Mouse (Mus musculus) kidney, postnatal 4 days (tissue): ENCODE data around the gene Ier3.

Experiments
- DNase-seq, 2 experiments: peaks; one replicate each; pipeline ENCODE4 v3.0.0; 2021; ENCODE audit warnings: mixed read lengths in 2 of 2

Ier3 gene

GRCm38 (mm10) chr17:35821439-35822430 is at the start of gene Ier3:
TSS of gene Ier3 (plus strand) at chr17:35821684.
- DNase-seq = peak; percentile 90 to 93

DNA sequence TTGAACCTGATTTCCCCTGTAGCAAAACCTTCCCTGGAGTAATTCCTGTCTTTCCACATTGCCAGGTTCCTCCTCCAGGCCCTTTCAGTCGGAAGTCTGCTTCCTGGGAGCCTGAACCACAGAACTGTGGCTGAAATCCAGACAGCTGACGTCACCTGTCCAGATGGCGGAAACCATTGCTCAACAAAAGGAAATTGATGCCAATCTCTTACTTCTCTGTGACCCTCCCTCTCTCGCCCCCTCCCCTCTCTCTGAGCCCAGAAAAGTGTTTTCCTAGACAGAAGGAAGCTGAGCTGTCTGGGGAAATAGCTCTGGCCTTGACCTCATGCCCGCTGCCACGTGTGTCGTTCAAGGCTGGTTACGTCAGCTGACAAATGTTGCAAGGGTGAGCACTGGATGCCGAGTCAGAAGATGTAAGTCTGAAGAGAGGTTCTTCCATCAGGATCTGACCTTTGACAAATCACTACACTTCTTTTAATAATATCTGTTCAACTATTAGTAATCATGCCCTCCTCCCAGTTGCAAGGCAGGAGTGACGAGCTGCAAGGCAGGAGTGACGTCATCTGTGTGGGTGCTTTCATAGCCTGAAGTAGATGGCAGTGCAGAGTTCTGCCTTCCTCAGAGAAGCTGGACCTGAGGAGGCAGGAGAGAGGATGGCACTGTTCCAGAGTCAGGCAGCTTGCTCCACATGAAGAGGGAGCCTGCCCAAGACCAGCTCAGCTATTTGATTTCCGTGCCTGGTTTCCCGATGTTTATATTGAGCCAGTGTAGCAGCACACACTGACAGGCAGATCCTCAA is 44.5 kb upstream of the Ier3 start:
- peak; percentile 67 to 80 for DNase-seq

DNA sequence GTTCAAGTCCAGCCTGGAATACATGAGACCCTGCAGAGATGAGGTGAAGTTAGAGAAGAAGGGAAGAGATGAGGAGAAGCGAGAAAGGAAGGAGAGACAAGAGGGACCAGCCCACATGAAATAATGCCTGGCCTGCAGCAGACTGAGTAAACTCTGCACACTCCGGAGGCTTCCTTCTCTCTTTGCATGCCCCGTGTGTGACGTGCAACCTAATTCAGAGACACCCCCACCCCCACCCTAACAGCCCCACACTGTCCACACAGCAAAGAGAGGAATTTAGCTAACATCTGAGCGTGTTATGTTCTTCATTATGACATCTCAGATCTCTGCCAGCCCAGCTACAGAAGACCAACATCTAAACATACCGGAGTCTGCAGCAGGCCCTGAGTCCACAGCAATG is 42.5 kb upstream of the Ier3 start:
- no peak for DNase-seq

DNA sequence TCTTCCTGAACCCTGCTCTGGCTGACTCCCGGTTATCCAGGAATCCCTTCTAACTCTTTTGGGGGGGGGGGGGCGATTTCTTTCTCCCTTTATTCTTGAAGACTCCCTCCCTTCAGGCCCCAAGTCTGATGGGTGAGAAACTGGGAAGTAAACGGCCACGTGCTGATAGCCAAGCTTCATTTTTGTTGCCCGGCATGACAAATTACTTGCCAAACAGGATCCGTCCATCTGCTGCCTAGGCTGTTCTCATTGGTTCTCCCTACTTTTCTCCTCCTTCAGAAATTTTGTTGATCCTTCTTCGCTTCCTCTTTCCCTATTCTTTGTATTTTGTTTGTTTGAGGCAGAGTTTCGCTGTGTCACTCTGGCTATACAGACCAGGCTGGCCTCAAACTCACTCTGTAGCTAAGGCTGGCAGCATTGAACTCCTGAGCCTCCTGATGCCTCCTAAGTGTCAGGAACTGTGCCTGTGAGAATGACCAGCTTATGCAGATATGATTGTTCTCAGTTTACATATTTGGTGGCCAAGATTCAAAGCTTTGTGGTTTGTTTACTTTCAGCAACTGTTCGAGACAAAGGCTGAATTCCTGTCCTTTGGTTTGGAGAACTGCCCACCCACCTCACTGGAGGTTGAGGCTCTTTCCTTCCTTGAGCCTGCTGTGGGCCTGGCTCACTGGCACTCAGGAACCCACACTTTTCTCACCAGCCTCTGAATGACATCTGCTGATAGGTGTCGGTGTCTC is 41.8 kb upstream of the Ier3 start:
- no peak for DNase-seq

DNA sequence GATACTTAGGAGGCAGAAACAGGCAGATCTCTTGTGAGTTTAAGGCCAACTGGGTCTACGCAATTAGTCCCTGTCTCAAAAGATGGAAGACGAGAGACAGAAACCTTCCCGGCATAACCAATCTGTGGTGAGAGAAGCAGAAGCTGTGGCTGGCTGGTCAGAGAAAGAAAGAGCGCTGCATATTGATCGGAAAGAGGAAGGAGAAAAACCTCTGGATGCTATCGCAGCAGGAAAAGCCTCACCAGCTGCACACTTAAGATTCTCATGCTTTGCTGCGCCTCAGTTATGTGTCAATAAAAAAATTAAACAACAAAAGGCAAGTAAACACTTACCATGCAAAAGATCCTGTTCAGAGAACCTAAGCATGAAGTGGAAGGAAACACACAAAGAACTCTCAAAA is 41.1 kb upstream of the Ier3 start:
- no peak for DNase-seq

GRCm38 (mm10) chr17:35782398-35782797 is 39.1 kb upstream of the Ier3 start:
- DNase-seq = peak; percentile 46 to 48

DNA sequence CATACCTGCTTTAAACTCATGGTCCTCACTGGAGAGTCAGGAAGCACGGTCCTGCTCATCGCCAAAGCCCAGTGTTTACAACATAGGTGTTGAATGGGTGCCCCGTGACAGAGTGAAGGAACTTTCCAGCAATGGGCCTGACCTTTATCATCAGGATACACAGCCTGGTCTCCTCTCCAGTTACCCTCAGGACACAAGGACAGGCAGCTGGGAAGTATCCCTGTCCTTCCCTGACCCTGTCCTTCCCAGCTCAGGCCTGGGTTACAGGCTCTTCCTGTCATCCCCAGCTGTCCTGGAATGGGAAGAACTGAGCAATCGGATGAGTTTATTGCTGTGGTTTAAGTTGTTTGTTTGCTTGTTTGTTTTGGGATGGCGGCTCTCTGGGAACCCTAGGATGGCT is 38.6 kb upstream of the Ier3 start:
- DNase-seq = no peak

GRCm38 (mm10) chr17:35783944-35784343 is 37.5 kb upstream of the Ier3 start:
- DNase-seq = no peak

DNA sequence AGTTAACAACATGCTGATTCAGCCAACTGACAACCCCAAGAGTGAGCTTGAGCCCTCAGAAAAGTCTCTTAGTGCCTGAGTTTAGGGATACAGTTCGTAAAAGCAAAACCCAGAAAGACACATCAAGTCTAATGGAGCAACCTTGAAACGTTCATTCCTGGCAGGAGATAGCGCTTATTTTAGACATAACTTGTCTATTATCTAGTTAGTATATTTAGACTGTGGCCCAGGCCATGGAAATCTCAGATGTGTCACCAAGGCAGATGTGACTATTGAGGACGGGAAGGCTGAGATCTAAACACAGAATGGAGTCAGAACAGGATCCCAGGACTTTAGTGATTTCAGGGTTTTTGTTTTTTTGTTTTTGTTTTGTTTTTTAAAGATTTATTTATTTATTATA is 36.3 kb upstream of the Ier3 start:
- no peak for DNase-seq

DNA sequence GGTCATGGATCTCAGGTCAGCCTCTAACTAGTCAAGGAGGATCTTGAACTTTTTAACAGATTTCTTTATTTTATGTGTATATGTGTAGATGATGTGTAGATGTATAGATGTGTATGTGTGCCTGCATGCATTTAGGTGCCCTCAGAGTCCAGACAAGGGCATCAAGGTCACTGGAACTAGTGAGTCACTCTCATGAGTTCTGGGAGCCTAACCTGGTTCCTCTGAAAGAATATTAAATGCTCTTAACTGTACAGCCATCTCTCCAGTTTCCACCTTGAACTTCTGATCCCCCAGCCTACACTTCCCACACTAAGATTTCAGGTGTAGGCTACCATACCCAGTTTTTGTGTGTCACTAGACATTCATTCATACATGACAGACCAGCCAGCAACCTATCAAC is 34.0 kb upstream of the Ier3 start:
- no peak for DNase-seq

DNA sequence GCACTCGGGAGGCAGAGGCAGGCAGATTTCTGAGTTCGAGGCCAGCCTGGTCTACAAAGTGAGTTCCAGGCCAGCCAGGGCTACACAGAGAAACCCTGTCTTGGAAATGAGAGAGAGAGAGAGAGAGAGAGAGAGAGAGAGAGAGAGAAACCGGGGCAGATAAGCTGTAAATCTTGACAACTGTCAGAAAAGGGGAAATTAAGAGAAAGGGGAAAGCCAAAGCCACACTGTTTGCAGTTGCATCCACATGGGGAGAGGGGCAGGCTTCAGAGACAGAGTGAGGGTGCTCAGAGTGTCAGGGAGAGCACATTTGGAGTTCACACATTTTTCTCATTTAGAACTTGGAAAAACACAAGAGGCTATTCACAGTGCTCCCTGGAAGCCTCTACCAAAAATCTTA is 33.5 kb upstream of the Ier3 start:
- no peak for DNase-seq

DNA sequence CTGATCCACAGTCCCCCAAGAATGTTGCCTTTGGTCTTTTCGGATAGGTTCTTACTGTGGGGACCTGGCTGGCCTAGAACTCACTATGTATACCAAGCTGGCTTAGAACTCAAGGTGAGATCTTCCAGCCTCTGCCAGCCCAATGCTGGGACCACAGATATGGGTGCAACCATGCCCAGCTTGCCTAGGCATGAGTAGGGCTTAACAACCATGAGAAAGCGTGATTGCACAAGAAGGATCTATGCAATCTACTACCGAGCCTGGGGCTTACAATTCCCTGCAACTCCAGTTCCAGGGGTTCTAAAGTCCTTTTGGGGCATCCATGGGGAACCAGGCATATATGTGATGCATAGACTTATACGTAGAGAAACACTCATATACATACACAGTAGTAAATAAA is 30.6 kb upstream of the Ier3 start:
- DNase-seq = no peak

DNA sequence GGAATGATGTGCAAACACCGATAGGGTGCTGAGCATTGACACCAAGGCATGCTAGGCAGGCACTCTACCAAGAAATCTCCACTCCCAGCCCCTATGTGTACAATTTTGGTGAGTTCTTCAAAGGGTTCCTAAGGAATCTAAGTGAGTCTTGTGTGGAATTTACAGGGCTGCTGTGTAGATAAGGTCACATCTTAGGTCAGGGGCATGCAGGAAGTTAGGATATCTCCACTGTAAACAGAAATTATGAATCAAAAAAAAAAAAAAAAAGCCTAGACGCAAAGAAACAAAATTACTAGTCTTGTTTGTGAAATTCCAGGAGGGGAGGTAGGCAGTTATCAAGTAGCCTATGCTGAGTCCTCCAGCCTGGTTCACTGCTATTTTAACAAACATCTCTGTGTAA is 28.6 kb upstream of the Ier3 start:
- DNase-seq = no peak

DNA sequence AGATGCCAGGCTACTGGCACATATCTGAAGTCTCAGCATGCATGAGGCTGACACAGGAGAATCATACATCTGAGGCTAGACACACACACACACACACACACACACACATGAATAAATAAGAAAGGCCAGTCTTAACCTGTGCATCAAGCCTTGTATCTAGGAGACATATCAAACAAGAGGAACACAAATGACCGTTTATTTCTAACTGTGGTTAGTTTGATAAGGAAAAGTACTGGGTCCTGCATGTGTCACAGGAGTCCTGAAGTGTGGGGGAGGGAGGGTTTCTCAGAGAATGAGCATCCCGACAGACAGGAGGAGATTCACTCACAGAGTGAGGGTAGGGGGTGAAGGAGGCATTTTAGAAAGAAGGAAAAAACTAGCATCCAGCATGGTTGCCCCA is 26.4 kb upstream of the Ier3 start:
- DNase-seq = no peak

DNA sequence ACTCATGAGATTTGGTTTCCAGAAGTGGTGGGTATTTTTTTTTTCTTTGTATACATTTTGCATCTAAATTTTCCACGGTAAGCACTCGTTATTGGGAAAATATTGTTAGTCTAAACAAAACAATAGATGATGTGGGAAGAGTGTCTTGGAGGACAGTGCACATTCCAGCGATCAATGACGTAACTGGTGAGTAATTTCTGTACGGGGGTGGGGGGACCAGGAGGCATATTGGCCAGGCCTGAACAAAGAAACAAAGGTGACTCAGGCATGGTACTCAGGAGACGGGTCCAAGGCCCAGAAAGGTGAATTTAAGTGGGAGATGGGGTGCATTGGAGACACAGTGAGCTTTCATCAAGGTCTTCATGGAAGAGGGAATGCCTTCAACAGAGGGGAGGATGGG is 25.8 kb upstream of the Ier3 start:
- no peak for DNase-seq

DNA sequence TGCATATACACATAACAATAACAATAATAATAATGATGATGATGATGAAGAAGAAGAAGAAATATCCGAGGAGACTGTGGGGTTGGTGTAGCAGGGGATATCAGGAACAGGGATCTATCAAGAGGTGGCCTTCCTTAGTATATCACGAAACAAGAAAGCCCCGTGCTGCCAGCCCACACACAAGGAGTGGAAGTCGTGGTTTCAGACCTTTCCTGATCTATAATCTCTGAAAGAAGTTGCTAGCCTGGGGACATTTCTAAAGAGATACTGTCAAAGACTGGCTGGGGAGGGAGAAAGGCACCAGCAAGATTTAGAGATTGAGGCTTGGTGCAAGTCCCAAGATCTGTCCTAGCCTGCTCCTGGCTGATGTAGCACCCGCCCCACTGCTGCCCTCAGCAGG is 24.6 kb upstream of the Ier3 start:
- no peak for DNase-seq

- DNase-seq = no peak
Measured at GRCm38 (mm10) chr17:35800905-35801304, 20.6 kb upstream of the Ier3 start.

- DNase-seq = no peak
Measured at GRCm38 (mm10) chr17:35803020-35803419, 18.5 kb upstream of the Ier3 start.

GRCm38 (mm10) chr17:35803858-35804399 is 17.6 kb upstream of the Ier3 start:
- no peak for DNase-seq

DNA sequence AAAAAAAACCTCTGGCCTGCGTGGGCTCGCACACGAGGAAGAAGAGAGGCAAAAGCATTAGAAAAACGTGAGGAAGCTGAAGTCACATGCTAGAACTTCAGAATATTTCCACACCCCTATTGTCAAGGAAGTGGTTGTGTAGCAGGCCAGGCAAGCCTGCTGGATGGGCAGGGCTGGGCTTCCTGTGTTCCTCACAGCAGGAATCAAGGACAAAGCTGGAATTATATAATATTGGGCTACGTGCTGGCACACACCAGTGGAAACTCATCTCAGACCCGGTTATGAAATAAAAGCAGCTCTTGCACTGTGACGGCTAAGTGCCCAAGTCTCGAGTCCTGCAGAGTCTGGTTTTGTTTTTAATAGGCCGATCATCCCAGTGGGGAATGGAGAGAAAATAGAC is 13.4 kb upstream of the Ier3 start:
- peak in 1 of 2 experiments; percentile 42 for DNase-seq

GRCm38 (mm10) chr17:35809395-35809794 is 12.1 kb upstream of the Ier3 start:
- no peak for DNase-seq

DNA sequence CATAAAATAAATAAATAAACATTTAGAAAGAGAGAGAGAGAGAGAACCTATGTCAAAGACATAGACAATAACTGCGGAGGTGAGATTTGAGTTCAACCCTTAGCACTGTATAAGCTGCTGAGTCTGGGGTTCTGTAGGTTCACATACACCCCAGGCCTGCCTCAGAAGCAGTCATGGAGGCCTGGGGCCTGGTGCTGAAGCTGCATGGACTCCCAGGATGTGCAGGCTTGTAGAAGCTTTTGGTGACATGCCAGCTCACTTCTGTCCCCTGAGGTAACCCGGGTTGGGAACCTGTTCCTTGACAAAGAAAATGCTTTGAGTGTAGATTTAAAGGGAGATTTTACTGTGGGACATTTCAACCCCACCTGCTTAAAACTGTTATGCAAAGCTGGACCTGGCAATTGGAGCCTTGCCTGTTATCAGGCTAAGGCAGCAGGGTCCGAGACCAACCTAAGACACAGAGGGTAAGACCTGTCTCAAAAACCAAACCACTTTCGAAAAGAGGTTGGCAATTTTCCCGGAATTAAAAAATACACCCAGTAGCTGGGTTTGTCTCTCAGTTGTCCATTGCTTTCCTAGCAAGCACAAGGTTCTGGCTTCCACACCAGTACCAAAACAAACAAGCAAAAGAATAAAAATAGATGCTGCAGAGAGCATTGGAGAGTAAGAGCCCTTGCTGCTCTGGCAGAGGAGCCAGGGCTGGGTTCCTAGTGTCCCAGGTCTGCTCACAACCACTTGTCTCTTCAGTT is 10.4 kb upstream of the Ier3 start:
- DNase-seq = no peak
